Mouse (Mus musculus) liver, adult 2 months (tissue): ENCODE results near the gene Ptafr. TPM values are rescaled to one million over a fixed set of nuclear protein-coding genes. Genes with fewer than 3 reads are reported as not detected.

Experiments
- DNase-seq: peaks from one replicate; pipeline ENCODE4 v3.0.0-alpha.2; 2011; ENCODE audit warnings: low read depth, low spot score; ENCODE audit errors: extremely low read depth
- H3K27ac ChIP-seq: fragments of 200-500 bp; replicated peaks from 2 replicates; pipeline ENCODE4 v1.5.1; 2012; ENCODE audit warnings: low read depth, mild to moderate bottlenecking, control low read depth, inconsistent platforms, low read length; ENCODE audit not compliant: insufficient read depth
- H3K27me3 ChIP-seq: fragments of 200-500 bp; 2 replicates; pipeline ENCODE4 v1.6.1; 2012; ENCODE audit warnings: mild to moderate bottlenecking, moderate library complexity, low read length, inconsistent platforms; ENCODE audit not compliant: control insufficient read depth, insufficient read depth
- H3K36me3 ChIP-seq: fragments of 200-500 bp; 2 replicates; pipeline ENCODE4 v1.6.1; 2012; ENCODE audit warnings: low read length, inconsistent platforms; ENCODE audit not compliant: control insufficient read depth, insufficient read depth
- H3K4me1 ChIP-seq: fragments of 200-500 bp; 2 replicates; pipeline ENCODE4 v1.6.1; 2011; ENCODE audit warnings: low read length; ENCODE audit not compliant: control insufficient read depth, insufficient read depth
- H3K4me3 ChIP-seq: fragments of 200-500 bp; 2 replicates; pipeline ENCODE4 v1.5.1; 2011; ENCODE audit warnings: low read depth, mild to moderate bottlenecking, control low read depth, low read length, moderate library complexity; ENCODE audit not compliant: insufficient read depth
- H3K79me2 ChIP-seq: fragments of 200-500 bp; 2 replicates; pipeline ENCODE4 v1.6.1; 2012; ENCODE audit warnings: inconsistent platforms, mild to moderate bottlenecking, low read length, moderate library complexity; ENCODE audit not compliant: control insufficient read depth, insufficient read depth
- H3K9ac ChIP-seq: fragments of 200-500 bp; 2 replicates; pipeline ENCODE4 v1.6.1; 2012; ENCODE audit warnings: low read depth, mild to moderate bottlenecking, control low read depth, inconsistent platforms, low read length
- CTCF ChIP-seq: fragments of 200-500 bp; IDR thresholded peaks from 2 replicates; pipeline ENCODE4 v1.5.1; 2011; ENCODE audit warnings: low read depth, low read length, control low read depth
- POLR2A ChIP-seq: fragments of 200-500 bp; IDR thresholded peaks from 2 replicates; pipeline ENCODE4 v1.6.1; 2011; ENCODE audit warnings: low read length, control low read depth; ENCODE audit not compliant: insufficient read depth; ENCODE audit errors: extremely low read depth
- WGBS: fragments of 180-500 bp; shearing (Covaris S2); methylation state at CpG from one replicate; pipeline ENCODE4 v1.1.7; 2018; 5-methylcytosine and 5-hydroxymethylcytosine counted together
- polyA plus RNA-seq: library from polyadenylated mRNA; depleted of rRNA; stranded (reverse); fragments of >200 nt; gene quantifications from 2 replicates; pipeline ENCODE4 v1.2.3, GENCODE M21; 2012
- total RNA-seq: library from RNA; depleted of rRNA; stranded (reverse); fragments of >200 nt; gene quantifications from 2 replicates; pipeline ENCODE4 v1.2.3, GENCODE M21; 2014

Gene Ptafr
- total and polyA plus RNA-seq, 2 experiments = 1.0 TPM

GRCm38 (mm10) chr4:132574809-132575347 is 11.0 kb downstream of the Ptafr start:
- no peak overlapping the region for H3K4me3 ChIP-seq
- no peaks in the 10 kb centered on the region for H3K36me3 ChIP-seq
- no peak for TF ChIP-seq CTCF
- WGBS = 96% methylated on average over 1 of the region's 1 CpGs
- H3K4me1 ChIP-seq = no peaks in the 10 kb centered on the region
- no peak overlapping the region for H3K9ac ChIP-seq
- H3K27ac ChIP-seq = no peak overlapping the region
- H3K79me2 ChIP-seq = no peaks in the 10 kb centered on the region
- DNase-seq = no peak
- no peaks in the 10 kb centered on the region for H3K27me3 ChIP-seq

- no peaks in the 10 kb centered on the region for H3K79me2 ChIP-seq
- TF ChIP-seq POLR2A (no peak), CTCF (no peak)
- H3K27me3 ChIP-seq = no peaks in the 10 kb centered on the region
- H3K4me1 ChIP-seq = no peaks in the 10 kb centered on the region
- DNase-seq = no peak
- H3K4me3 ChIP-seq = no peak overlapping the region
- no peak overlapping the region for H3K27ac ChIP-seq
- H3K9ac ChIP-seq = no peak overlapping the region
- no peaks in the 10 kb centered on the region for H3K36me3 ChIP-seq
- WGBS = 73% methylated on average over 3 of the region's 3 CpGs
Observed at GRCm38 (mm10) chr4:132583781-132584180, 19.9 kb downstream of the Ptafr start.

GRCm38 (mm10) chr4:132584975-132585374 is 21.1 kb downstream of the Ptafr start:
- WGBS = 79% methylated on average over 2 of the region's 2 CpGs
- no peaks in the 10 kb centered on the region for H3K4me1 ChIP-seq
- H3K27me3 ChIP-seq = no peaks in the 10 kb centered on the region
- no peaks in the 10 kb centered on the region for H3K79me2 ChIP-seq
- H3K27ac ChIP-seq = no peak overlapping the region
- TF ChIP-seq POLR2A (no peak), CTCF (no peak)
- H3K4me3 ChIP-seq = no peak overlapping the region
- no peaks in the 10 kb centered on the region for H3K36me3 ChIP-seq
- H3K9ac ChIP-seq = no peak overlapping the region
- no peak for DNase-seq

- 89% methylated on average over 4 of the region's 4 CpGs for WGBS
- TF ChIP-seq CTCF (no peak), POLR2A (no peak)
Observed at GRCm38 (mm10) chr4:132586282-132586681, 22.4 kb downstream of the Ptafr start.

GRCm38 (mm10) chr4:132588512-132588911 is 24.6 kb downstream of the Ptafr start:
- no peak overlapping the region for H3K4me3 ChIP-seq
- H3K9ac ChIP-seq = no peak overlapping the region
- TF ChIP-seq POLR2A (no peak), CTCF (no peak)
- H3K4me1 ChIP-seq = peaks cover 7% of the 10 kb centered on the region
- no peaks in the 10 kb centered on the region for H3K36me3 ChIP-seq
- DNase-seq = no peak
- no peaks in the 10 kb centered on the region for H3K27me3 ChIP-seq
- no peaks in the 10 kb centered on the region for H3K79me2 ChIP-seq
- H3K27ac ChIP-seq = no peak overlapping the region
- 89% methylated on average over 3 of the region's 3 CpGs for WGBS

More at GRCm38 (mm10) chr4:132586282-132586681, 22.4 kb downstream of the Ptafr start:
- Histone ChIP-seq H3K27me3 (no peaks in the 10 kb centered on the region), H3K9ac (no peak overlapping the region), H3K79me2 (no peaks in the 10 kb centered on the region), H3K27ac (no peak overlapping the region), H3K4me1 (peaks cover 4% of the 10 kb centered on the region), H3K36me3 (no peaks in the 10 kb centered on the region), H3K4me3 (no peak overlapping the region)
- no peak for DNase-seq

GRCm38 (mm10) chr4:132590642-132591041 is 26.8 kb downstream of the Ptafr start:
- Histone ChIP-seq H3K79me2 (no peaks in the 10 kb centered on the region), H3K27ac (no peak overlapping the region), H3K36me3 (no peaks in the 10 kb centered on the region), H3K4me1 (peaks cover 7% of the 10 kb centered on the region), H3K4me3 (no peak overlapping the region), H3K9ac (no peak overlapping the region), H3K27me3 (no peaks in the 10 kb centered on the region)
- TF ChIP-seq CTCF = no peak
- TF ChIP-seq POLR2A = no peak
- peak; percentile 68 for DNase-seq
- 25% methylated on average over 10 of the region's 10 CpGs for WGBS
